Mouse (Mus musculus) stomach, postnatal 0 days (tissue): ENCODE data around the gene 5730455P16Rik.

ENCODE experiments used
- CTCF ChIP-seq: IDR thresholded peaks from 2 replicates; pipeline ENCODE4 v1.5.1; 2016; ENCODE audit warnings: antibody characterized with exemption, low read depth, mild to moderate bottlenecking, moderate library complexity
- EP300 ChIP-seq: optimal IDR thresholded peaks from 2 replicates; pipeline ENCODE3; 2016; ENCODE audit warnings: antibody characterized with exemption

- TF ChIP-seq EP300 (no peak), CTCF (no peak)
Measured at GRCm38 (mm10) chr11:80324636-80325035, 53.2 kb downstream of the 5730455P16Rik start.
